Mouse (Mus musculus) erythroblast, embryonic 14.5 days (primary cell): ENCODE results near the gene Rdh16f2. TPM values are rescaled to one million over a fixed set of nuclear protein-coding genes. Genes with fewer than 3 reads are reported as not detected.
"Not testable (repeated sequence)": the region's sequence is repeated elsewhere in the genome, so short reads cannot be mapped to it uniquely, and the experiment has no call there.

Experiments
- H3K27me3 ChIP-seq: 2 replicates; pipeline ENCODE4 v1.6.1; 2012; ENCODE audit warnings: inconsistent platforms; ENCODE audit not compliant: control insufficient read depth
- H3K36me3 ChIP-seq: 2 replicates; pipeline ENCODE4 v1.6.1; 2012; ENCODE audit warnings: mild to moderate bottlenecking, inconsistent platforms; ENCODE audit not compliant: control insufficient read depth
- H3K4me1 ChIP-seq: 2 replicates; pipeline ENCODE4 v1.6.1; 2012; ENCODE audit warnings: inconsistent platforms; ENCODE audit not compliant: control insufficient read depth
- H3K4me3 ChIP-seq: replicated peaks from 2 replicates; pipeline ENCODE3; 2012; ENCODE audit warnings: moderate library complexity, mild to moderate bottlenecking, inconsistent platforms
- H3K9me3 ChIP-seq: 2 replicates; pipeline ENCODE4 v1.6.1; 2012; ENCODE audit warnings: low read length, inconsistent platforms, mixed read lengths; ENCODE audit not compliant: control insufficient read depth
- GATA1 ChIP-seq: IDR thresholded peaks from 2 replicates; pipeline ENCODE4 v1.6.1; 2012; ENCODE audit warnings: low read length, inconsistent platforms, mixed read lengths
- TAL1 ChIP-seq: IDR thresholded peaks from 3 replicates; pipeline ENCODE4 v1.6.1; 2012; ENCODE audit warnings: low read length, inconsistent platforms, mixed read lengths
- polyA plus RNA-seq: library from polyadenylated mRNA; stranded (reverse); fragments of >175 nt; gene quantifications from 2 replicates; pipeline ENCODE4 v1.2.3, GENCODE M21; 2012

Gene Rdh16f2
- polyA plus RNA-seq, 1 experiment: not detected

DNA sequence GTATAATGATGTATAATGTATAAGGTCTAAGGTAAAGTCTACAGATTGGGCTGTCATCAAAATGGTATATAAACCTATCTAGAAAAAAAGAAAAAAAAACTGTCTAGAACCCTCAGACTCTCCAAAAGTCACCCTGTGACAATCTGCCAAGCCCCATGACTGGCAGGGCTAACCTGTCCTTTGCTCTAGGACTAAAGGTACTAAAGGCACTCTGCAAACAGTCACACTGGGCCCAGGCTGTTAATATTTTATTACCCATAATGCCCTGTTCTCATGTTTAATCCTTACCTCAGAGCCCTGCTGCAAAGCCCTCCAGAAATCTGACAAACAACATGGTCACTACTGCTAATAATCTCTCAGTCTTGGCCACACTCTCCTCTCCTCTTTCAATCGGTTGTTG, 20.3 kb downstream of the Rdh16f2 start:
- H3K36me3 ChIP-seq: no peaks in the 10 kb centered on the region
- no peak overlapping the region for H3K4me3 ChIP-seq
- no peaks in the 10 kb centered on the region for H3K27me3 ChIP-seq
- H3K4me1 ChIP-seq: no peaks in the 10 kb centered on the region
- H3K9me3 ChIP-seq: no peaks in the 10 kb centered on the region
- TF ChIP-seq GATA1: no peak
- TF ChIP-seq TAL1: no peak

DNA sequence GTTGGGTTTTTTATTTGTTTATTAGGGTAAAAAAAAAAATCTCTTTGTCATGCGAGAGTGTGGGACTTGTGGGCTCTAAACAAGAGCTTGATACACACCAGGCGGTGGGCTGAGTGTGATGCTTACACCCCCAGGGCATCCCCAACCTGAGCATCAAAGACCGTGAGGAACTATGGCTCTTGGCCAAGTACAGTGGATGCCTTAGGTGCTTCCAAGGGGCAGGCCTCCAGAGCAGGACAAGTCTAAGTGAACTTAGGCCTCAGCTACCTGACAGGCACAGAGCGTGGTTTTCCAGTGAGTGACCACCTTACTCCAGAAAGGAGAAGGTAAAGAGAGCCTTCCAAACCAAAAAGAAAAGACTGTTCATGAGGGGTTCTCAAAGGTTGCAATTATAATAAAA, 20.7 kb downstream of the Rdh16f2 start:
- H3K27me3 ChIP-seq: no peaks in the 10 kb centered on the region
- H3K4me3 ChIP-seq: no peak overlapping the region
- TF ChIP-seq TAL1 (no peak), GATA1 (no peak)
- no peaks in the 10 kb centered on the region for H3K4me1 ChIP-seq
- H3K36me3 ChIP-seq: no peaks in the 10 kb centered on the region
- no peaks in the 10 kb centered on the region for H3K9me3 ChIP-seq

DNA sequence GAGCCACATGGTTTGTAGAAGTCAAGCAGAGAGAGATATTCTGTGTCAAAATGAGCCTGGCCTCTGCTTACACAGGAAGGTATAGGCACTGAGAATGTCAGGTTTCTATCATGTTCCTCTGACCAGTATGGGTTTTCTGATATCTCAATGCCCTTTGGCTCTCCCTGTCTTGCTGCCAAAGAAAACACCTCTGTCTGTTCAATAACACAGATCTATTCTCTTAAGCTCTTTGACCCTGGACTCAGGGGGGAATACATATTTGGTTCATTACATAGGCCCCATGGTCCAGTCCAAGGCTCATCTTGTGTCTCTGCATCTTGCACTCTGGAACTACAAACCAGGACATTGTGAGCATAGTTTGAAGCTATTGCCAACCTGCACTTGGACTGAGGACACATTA, 22.3 kb downstream of the Rdh16f2 start, which contains the start of gene Rdh7:
Gene Rdh7 (minus strand): TSS at position 213 of the 400 bp plus-strand sequence.
- no peaks in the 10 kb centered on the region for H3K36me3 ChIP-seq
- no peaks in the 10 kb centered on the region for H3K4me1 ChIP-seq
- H3K27me3 ChIP-seq: no peaks in the 10 kb centered on the region
- no peak within 1 kb of the TSS for H3K4me3 ChIP-seq
- TF ChIP-seq GATA1 (no peak), TAL1 (no peak)
- H3K9me3 ChIP-seq: no peaks in the 10 kb centered on the region

DNA sequence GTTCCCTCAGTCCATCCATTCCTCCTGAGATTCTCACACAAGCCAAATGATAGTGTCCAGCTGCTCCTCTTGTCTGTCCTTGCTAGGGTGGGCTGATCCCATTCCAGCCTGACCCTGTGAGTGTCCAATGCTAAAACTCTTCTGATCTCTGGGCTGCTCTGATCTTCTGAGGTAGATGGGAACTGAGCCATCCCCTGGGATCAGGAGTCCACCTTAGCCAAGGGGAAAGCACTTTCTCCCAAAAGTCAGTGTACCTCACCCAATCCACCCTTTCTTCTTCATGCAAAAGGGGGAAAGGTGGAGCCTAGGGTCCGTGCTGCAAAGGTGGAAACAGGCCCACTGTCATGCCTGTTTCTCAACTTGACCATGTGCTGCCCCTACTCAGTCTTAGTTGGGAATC, 25.2 kb downstream of the Rdh16f2 start:
- Histone ChIP-seq H3K27me3 (no peaks in the 10 kb centered on the region), H3K9me3 (no peaks in the 10 kb centered on the region), H3K36me3 (no peaks in the 10 kb centered on the region), H3K4me3 (no peak overlapping the region), H3K4me1 (no peaks in the 10 kb centered on the region)
- no peak for TF ChIP-seq TAL1
- TF ChIP-seq GATA1: no peak

DNA sequence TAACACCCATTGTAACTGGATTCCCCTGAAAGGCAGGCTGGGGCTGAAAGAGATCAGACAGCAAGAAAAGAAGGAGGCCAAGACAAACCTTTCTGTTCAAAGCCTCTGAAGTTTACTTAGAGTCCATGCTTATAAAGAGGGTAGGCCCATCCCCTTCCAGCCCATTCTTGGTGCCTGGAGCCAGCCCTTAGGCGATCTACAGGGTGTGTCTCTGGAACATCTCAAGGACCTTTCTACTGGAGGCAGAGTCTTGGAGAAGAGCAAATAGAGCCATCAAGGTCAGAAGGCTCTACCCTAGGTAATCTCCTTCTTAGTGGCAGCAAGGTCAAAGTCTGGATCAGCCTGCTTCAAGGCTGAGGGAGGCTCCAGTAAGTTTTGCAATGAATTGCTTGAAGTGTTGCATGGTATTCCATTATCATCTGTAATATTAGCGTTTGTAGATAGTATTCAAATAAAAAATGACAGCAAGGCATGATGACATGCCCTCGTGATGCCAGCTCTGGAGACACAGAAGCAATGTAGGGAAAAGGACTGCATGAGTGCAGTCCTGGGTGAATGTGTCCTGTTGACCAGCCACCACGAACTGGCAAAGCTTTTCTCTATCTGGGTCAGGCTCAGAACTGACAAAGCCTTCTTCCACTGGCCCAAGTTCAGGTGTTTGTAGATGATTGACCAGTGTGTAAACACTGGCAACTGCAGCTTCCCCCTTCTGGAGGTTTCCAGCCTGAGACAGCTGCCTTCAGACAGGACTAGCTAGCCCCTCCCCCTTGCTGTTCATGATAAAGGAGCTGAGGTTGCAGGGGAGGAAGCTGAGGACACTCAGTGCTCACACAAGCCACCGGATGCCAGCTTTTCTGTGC, 27.1 kb downstream of the Rdh16f2 start:
- not testable (repeated sequence) for H3K36me3 ChIP-seq, H3K9me3 ChIP-seq, H3K4me3 ChIP-seq, H3K27me3 ChIP-seq, H3K4me1 ChIP-seq

DNA sequence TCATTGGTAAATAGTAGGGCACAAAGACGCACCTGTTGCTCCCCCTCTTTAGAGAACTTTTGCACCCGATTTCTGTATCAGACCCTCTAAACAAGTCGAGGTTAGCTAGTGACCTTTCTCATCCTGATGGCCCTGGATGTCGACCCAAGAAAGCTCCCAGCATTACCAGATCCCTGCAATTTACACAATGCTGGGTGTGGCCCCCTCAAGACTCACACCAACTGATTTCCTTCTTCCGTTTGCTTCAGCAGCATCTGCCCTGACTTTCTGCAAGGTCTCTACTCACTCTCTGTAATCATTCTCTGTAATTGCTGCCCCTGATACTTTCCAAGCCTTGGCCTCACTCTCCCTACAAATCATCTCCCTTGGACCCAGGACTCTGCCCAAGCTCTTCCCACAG, 30.4 kb downstream of the Rdh16f2 start:
- Histone ChIP-seq H3K9me3 (no peaks in the 10 kb centered on the region), H3K27me3 (no peaks in the 10 kb centered on the region), H3K4me3 (no peak overlapping the region), H3K36me3 (no peaks in the 10 kb centered on the region), H3K4me1 (no peaks in the 10 kb centered on the region)
- TF ChIP-seq GATA1 (no peak), TAL1 (no peak)

DNA sequence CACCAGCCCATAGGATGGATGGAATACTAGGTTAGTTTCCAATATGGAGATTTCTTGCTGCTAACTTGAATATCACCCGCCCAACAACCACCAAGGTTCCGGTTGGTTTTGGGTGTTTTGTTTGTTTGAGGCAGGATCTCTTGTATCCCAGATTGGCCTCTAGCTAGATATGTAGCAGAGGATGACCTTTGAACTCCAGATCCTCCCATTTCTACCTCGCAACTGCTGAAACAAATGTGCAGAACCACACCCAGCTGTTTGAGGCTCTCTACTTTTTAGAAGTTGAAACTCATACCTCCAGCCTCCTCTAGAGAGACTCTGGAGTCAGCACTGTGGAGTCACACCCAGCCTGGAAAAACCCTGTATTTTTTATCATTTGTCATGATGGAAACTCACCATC, 31.2 kb downstream of the Rdh16f2 start:
- H3K9me3 ChIP-seq: no peaks in the 10 kb centered on the region
- H3K4me3 ChIP-seq: no peak overlapping the region
- H3K27me3 ChIP-seq: no peaks in the 10 kb centered on the region
- no peaks in the 10 kb centered on the region for H3K36me3 ChIP-seq
- H3K4me1 ChIP-seq: no peaks in the 10 kb centered on the region
- TF ChIP-seq GATA1 (no peak), TAL1 (no peak)

DNA sequence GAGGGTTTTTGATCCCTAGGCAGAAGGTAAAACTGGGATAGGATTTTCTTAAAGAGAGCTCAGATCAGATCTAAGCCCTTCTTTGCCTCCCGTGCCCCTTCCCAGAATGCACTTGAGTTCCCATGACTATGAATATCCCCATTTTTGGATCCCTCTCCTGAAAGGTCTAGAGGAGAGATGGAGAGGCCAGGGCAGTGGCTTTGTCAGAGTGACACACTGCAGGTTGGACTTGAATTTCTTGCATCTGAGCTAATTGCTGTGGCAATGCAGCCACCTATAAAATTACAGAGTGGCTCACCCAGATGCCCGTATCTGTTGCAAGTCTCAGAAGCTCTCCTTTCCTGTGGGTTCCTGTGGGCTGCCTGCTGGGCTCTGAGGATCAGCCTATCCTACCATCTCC, 31.9 kb downstream of the Rdh16f2 start, which contains the start of gene Sdr9c7:
Gene Sdr9c7 (plus strand): TSS at position 301 of the 400 bp plus-strand sequence.
- Histone ChIP-seq H3K4me1 (no peaks in the 10 kb centered on the region), H3K36me3 (no peaks in the 10 kb centered on the region), H3K4me3 (no peak within 1 kb of the TSS), H3K9me3 (no peaks in the 10 kb centered on the region), H3K27me3 (no peaks in the 10 kb centered on the region)
- no peak for TF ChIP-seq TAL1
- no peak for TF ChIP-seq GATA1

DNA sequence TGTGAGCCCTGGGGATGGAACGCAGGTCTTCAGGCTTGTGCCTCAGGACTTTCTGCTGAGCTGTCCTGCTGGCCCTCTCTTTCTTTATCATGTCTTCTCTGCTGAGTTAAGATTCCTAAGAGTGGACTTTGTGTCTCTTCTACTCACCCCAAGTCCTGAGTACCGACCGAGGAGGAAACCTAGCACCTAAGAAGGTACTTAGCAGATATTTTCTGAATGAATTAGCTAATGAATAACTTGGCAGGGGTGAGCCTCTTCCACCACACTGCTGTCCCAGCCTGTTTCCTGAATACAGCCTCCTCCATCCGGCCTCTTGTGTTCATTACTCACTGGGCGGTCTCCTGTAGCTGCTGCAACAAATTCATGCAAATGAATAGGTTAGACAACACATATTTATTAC, 33.5 kb downstream of the Rdh16f2 start:
- H3K9me3 ChIP-seq: no peaks in the 10 kb centered on the region
- H3K27me3 ChIP-seq: no peaks in the 10 kb centered on the region
- H3K4me1 ChIP-seq: no peaks in the 10 kb centered on the region
- no peak overlapping the region for H3K4me3 ChIP-seq
- H3K36me3 ChIP-seq: no peaks in the 10 kb centered on the region
- TF ChIP-seq TAL1 (no peak), GATA1 (no peak)

DNA sequence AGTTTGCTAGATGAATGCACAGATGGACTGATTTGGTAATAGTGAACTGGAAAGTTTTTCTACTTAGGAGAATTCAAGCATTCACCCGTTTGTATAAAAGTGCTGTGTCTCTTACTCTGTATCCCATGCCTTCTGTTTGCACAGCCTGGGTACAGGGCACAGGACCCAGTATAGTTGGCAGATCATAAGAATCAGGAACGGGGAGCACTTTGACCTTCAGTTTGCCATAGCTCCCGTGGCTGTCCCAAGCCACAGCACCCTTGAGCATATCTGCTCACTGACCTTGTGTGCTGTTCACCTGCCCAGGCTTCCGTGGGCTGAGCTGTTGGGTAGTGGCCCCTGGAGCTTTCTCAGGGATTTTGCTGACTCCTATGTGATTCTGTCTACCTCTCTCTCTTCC, 35.5 kb downstream of the Rdh16f2 start:
- no peak for TF ChIP-seq TAL1
- TF ChIP-seq GATA1: no peak
- Histone ChIP-seq H3K36me3 (no peaks in the 10 kb centered on the region), H3K4me1 (no peaks in the 10 kb centered on the region), H3K27me3 (no peaks in the 10 kb centered on the region), H3K4me3 (no peak overlapping the region), H3K9me3 (no peaks in the 10 kb centered on the region)
